Mouse (Mus musculus): ENCODE data around the gene Kif5c. TPM values are rescaled to one million over a fixed set of nuclear protein-coding genes. Genes with fewer than 3 reads are reported as not detected.

Gene Kif5c
- total RNA-seq, 2 experiments from 2014 or later: 0.27 to 0.40 TPM

DNA sequence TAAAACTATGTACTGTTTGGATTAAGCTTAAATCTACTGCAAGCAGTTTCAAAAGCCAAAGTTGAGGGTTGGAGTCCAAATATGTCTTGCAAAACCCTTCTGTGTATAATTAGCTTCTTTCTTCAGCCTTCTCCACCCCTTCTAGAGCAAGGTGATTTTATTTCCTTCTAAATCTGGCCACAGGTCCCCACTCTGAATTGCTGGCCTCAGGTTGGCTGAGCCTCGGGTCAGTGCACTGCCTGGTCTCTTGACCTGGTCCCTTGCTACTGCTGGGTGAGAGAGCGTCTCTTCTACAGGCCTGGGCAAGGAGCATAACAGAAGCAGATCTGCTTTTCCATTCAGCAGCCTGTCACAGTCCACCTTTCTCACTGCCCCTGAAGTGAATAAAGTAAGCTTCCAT, 149.8 kb downstream of the Kif5c start:
- no peak for DNase-seq
- intact Hi-C loops (cut with DNase I; ENCODE audit: low total_unique reads): no loop called here

DNA sequence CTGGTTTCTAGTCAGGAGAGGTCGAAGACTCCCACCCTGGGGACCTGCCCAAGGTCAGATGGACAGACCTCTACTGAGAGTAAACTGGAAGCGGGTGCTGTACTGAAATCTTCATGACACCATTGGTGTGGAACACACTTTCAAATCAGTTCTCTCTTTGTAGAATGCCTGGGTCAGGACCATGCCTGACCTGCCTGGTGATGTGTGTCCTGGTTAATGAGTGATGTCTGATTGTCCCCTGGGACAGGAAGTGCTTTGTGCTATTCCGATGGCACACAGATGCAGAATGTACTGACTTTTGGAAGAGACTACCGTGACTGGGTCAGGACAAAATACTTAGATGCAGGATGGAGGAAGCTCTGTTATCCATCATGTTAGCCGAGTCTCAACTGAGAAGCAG, 151.3 kb downstream of the Kif5c start:
- intact Hi-C loops (cut with DNase I; ENCODE audit: low total_unique reads): no loop called here
- no peak for DNase-seq

DNA sequence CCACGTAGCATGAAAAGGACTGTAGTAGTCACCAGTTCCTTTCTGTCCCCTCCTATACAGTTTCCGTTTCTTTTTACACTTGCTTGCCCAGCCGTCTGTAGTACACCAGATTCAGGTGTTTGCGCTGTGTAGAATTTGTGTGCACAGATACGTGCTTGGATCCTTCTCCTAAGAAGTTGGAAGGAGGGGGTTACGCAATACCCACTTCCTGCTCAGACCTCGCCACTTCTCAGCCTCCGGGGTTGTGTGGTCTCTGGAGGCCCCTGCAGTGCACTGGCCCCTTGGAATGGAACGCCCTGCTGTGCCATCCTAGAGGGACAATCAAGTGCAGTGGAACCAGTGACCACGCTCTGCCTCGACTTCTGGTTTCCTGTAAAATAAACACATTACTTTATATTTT, 152.1 kb downstream of the Kif5c start:
- no peak for DNase-seq
- intact Hi-C loops (cut with DNase I; ENCODE audit: low total_unique reads): no loop called here

DNA sequence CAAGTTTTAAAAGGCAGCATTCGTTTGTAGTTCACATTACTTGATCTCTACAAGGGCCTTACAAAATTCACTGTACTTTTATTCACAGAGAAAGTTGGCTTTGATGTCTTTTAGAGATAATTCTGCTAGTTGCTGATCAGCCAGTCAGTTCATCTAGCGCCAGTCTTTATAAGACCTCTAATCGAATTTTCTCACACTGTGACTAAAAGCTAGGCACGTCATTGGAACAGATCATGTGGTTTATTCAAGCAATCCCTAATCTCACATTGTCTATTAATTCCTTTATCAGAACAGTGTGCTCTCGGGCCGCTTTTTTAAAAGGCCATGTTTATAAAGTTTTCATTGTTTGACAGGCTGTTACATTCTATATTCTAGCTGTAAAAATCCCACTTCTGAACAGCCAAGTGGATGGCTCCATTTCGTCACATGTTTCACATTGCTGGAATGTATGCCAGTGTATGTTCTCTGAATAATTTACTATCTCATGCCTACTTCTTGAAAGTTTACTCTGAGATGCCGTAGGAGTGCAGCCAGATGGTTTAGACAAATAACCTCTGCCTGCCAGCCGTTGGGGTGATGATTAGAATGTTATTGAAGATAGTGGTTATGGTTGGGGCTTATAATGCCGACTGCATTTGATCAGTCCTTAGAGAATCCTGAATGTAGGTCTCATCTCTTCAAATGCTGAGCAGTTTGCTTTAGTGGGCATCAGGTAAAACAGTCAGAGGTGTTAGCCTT, 154.3 kb downstream of the Kif5c start:
- intact Hi-C loops (cut with DNase I; ENCODE audit: low total_unique reads): no loop called here

DNA sequence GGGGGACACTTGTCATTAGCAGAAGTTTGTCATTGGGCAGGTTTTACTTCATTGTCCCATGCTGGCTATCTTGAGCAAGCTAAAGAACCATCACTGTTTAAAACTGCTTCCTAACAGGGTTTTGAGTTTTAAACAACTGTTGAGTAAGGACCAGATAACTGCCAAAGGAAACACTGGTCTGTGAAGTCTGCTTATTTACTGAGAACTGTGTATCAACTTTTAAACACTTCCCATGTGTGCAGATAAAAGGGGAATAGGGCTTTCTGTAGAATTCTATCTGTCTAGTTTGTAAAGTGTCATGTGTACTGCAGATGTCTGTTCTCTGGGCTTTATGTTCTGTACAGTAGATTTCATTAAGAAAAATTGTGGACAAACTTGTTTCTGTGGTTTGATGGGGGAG, 155.1 kb downstream of the Kif5c start:
- intact Hi-C loops (cut with DNase I; ENCODE audit: low total_unique reads): no loop called here
- no peak for DNase-seq

More for the DNA sequence above, 154.3 kb downstream of the Kif5c start:
- no peak for DNase-seq

DNA sequence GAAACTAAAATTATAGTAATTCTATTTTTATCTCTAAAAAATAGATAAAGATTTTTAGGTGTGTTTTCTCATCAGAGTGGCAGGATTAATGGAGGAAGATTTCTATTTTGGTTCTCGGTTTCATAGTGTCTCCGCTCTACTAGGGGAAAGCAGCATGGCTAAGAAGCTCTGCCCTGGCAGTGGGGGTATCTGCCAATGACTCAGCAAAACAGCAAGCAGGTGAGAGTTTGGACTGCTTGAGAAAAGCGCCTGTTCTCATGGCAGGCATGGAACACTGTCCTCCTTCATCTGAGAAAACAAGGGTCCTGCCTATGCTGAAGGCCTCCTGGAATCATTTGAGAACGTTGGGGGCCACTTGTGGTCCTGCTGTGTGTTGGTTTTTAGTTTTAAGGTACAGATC, 156.1 kb downstream of the Kif5c start:
- no peak for DNase-seq
- intact Hi-C loops (cut with DNase I; ENCODE audit: low total_unique reads): no loop called here

DNA sequence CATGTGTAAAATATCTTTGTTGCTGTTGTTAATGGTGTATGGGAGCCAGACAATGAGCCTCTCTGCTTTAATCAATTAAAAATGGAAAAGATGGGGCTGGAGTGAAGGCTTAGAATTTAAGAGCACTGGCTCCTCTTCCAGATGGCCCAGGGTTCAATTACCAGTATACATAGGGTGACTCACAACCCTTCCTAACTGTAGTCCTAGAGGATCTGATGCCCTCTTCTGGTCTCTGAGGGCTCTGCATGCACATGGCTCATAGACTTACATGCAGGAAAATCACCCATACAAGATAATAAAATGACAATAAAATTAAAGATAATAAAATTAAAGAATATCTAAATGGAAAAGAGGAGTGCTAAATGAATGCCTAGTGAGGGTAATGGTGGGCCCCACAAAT, 156.6 kb downstream of the Kif5c start:
- no peak for DNase-seq
- intact Hi-C loops (cut with DNase I; ENCODE audit: low total_unique reads): no loop called here

DNA sequence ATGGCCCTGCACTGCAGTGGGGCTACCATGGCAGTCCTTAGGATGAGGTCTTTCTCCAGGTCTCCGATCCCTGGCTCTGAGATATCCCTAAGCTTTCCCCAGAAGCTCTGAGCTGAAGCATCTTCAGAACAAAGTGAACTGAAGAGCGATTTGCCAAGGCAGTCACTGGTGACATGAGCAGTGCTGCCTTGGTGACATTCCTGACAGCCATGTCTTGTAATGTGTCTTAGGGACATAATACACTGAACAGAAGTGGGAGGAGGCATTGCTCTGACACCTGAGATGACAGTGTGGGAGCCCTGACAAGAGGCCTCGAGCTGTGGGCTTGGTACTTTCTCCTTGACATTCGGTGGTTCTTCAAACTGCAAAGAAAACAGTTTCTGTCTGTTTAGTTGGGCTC, 157.3 kb downstream of the Kif5c start:
- DNase-seq: no peak
- intact Hi-C loops (cut with DNase I; ENCODE audit: low total_unique reads): no loop called here

DNA sequence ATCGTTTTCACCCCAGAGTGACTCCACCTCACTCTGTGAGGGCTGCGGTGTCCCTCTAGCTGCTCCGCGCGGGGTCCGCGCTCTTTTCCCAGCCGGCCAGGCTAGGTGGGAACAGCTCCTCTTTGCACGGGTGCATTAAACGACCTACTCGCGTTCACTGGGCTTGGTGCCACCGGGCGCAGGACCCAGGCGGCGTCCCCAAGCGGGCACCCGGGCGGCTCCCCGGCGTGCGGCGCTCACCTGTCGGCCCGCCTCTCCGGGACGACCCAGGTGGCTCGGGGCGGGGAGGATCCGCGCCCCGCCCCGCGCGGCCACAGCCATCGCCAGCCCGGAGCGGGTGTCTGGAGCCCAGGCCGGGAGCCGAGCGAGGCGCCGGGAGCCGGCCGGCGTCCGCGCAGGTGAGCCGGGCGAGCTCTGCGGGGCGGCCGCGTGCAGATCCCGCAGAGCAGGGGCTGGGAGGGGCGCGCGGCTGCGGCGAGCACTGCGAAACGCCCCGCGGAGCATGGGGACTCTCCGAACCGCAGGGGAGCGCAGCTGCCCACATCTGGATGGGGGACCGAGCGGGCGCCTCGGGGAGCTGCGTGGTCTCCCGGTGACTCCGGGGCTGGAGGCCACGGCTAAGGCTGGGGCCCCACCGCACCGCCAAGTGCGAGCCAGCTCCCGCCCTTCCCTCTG, 168.4 kb downstream of the Kif5c start, which contains the start of gene Lypd6b:
Gene Lypd6b (plus strand): TSS at position 313 of the 675 bp plus-strand sequence.
- intact Hi-C loops (cut with DNase I; ENCODE audit: low total_unique reads): no loop called here
- peak; percentile 9 for DNase-seq

DNA sequence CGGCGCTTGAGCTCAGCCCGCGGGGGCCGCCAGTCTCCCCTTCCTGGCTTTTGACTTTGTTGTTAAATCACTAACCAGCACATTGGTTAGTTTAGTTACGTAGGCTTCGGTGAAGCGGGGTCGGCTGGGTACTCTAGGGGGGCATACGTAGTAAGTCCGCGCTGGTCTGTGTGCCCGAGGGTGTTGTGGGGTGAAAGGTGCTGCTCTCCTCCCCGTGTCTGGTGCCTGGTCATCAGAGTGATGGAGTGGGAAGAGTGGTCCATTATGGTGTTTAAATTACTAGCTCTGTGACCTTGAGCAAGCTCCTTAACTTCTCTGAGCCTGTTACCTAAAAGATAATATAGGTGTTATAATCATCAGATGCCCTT, 168.9 kb downstream of the Kif5c start:
- intact Hi-C loops (cut with DNase I; ENCODE audit: low total_unique reads): no loop called here
- DNase-seq: no peak

DNA sequence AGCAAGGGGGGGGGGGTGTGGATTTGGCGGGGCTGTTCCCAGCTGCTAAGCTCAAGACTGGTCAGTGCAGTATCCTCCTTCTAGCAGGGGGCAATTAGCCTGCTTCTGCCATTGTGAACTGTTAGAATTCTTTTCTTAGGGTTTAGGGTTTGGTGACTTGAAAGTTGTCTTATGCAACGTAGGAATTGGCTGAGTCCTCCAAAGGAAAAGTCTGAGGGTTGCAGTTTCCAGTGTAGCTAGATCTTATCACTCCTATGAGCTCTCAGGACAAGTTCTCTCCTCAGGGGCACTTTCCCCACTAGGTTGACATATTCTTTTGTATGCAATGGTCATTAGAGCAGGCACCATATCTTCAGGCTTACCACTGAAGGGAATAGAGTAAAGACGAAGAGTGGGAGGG, 169.5 kb downstream of the Kif5c start:
- no peak for DNase-seq

DNA sequence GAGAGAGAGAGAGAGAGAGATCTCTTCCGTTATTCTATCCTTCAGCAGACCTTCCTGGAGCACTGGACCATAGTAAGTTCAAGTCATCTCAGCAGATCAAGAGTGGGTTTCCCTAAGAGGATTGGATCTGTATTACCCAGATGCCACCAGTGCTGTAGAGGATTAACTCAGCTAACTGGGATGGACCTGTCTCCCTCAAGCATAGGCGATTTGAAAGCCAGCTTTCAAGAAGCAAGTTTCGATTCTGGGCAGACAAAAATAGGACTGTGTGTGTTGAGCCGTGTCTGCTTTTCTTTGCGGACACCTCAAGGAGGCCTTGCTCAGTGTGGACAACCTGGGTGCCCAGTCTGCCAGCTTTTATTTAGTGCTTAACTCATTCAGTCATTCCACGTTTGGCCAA, 170.0 kb downstream of the Kif5c start:
- DNase-seq: no peak
- intact Hi-C loops (cut with DNase I; ENCODE audit: low total_unique reads): no loop called here

More for the DNA sequence above, 169.5 kb downstream of the Kif5c start:
- intact Hi-C loops (cut with DNase I; ENCODE audit: low total_unique reads): no loop called here

DNA sequence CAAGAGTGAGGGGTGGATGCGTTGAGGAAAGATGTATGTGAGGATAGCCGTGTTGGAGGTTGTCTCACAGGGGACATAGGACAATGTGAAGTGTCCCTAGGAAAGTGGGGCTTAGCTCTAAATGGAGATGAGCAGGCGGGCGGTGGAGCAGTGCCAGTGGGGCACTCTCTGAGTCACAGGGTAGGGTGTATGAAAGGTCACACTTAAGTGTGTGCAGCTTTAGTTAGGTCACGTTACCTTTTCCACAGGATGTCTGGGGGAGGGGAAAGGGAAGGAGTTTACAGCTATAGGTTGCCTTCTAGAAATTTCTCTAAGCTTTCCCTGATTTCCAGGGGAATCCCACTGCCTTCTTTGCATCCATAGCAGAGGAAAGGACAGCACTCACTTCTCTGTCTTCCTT, 170.4 kb downstream of the Kif5c start:
- no peak for DNase-seq
- intact Hi-C loops (cut with DNase I; ENCODE audit: low total_unique reads): no loop called here

DNA sequence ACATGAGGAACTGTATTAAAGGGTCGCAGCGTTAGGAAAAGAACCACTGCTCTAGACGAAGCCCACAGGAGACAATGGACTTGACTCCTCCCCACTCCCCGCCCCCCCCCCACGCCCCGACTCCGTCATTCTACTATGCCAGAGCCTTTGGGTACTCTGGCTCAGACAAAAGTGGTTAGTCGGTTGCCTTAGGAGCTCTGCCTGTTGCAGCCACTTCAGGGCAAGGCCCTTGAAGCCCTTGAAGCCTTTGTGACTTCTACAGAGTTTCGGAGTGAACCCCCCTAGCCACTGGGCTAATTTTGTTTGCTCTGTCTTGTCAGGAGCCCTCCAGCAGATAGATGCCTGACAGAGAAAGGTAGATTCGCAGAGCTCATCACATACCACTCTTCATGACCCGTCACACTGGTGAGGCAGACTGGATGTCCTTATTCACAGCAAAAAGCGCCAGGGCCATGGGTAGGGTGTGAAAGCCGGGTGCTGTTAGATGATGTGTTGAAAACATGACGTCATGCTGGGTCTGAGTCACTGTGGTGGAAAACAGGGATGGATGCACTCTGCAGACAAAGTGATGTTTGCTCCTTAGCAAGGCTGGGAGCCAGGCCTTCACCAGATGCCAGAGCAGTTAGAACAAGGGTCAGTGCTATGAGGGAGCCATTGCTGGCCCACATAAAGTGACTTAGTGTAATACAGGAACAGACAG, 178.5 kb downstream of the Kif5c start:
- DNase-seq: no peak
- intact Hi-C loops (cut with DNase I; ENCODE audit: low total_unique reads): no loop called here

DNA sequence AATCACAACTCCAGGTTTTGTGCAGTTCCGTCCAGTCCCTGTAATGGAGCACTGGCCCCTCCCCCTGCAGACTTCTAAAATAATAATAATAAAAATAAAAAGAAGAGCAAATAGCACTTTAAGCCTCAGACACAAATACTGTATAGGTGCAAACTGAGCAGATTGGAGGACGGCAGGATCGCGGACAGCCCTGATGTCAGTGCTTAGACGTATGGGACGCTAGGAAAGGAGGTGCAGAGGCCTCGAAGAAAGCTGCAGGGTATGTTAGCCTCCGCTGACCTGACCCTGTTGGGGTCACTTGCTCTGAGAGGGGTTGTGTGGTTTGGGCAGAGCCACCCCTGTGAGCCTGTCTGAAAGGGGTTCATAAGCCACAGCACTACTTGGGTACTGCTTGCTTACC, 185.3 kb downstream of the Kif5c start:
- DNase-seq: no peak
- intact Hi-C loops (cut with DNase I; ENCODE audit: low total_unique reads): no loop called here

DNA sequence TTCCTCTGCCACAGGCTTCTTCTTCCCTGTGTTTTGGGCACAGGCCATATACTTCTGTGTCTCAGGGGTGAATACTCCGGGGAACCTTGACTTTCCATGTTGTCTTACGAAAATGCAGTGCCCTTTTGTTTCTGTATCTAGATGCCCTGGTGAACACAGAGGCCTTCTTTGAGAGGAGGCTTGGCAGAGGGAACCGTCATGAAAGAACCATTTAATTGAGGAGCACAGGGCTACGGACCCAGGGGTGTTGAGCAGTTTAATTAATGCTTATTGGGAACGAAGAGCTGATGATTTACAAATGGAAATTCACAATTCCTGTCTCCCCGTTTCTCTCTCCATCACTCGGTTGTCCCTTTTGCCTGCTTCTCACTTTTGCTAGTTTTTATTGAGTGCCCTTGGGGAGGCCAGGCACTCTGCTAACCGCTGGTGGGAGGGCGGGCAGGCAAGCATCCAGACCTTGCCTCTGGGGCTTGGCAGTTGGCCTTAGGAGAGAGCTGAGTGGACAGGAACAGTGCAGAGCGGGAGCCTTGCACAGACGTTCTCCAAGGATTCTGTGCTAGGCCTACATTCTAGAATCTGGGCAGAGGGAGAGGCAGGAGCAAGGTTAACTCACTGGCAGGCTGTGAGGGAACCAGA, 186.8 kb downstream of the Kif5c start:
- intact Hi-C loops (cut with DNase I; ENCODE audit: low total_unique reads): no loop called here
- peak; percentile 21 for DNase-seq

DNA sequence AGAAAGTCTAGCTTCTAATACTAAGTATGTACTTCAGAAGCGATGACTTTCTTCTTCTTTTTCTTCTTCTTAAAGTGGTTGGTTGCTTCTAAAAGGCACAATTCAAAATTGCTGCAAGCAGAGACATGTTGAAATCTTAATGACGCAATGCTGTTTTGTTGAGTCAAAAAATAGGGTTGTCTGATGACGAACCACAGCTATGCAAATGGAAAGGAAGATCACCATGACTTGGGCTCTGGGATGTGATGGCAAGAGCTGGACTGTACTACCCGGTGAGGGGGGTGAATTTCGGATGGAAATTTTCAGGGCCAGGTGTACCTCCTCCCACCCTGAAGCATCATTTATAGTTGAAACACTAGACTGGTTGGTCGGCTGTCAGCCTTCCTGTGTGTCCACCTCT, 190.4 kb downstream of the Kif5c start:
- DNase-seq: no peak
- intact Hi-C loops (cut with DNase I; ENCODE audit: low total_unique reads): no loop called here

DNA sequence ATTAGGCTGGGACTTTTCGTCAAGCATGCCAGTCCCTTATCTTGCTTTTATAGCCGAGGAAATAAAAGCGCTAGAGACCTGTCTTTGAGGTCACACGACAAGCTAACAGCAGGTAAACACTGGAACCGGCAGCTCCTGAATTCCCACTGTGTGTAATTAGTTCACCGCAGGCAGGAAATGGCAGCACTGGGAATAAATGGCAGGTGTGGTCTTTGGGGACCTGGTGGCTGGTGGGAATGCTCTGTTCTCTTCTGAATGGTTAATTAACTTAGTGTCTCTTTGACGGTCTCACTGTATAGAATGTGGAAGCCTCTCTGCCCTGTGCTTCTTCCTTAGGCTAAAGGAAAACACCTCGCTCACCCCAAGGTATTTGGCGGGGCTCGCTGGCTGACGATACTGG, 192.3 kb downstream of the Kif5c start:
- intact Hi-C loops (cut with DNase I; ENCODE audit: low total_unique reads): no loop called here
- no peak for DNase-seq

DNA sequence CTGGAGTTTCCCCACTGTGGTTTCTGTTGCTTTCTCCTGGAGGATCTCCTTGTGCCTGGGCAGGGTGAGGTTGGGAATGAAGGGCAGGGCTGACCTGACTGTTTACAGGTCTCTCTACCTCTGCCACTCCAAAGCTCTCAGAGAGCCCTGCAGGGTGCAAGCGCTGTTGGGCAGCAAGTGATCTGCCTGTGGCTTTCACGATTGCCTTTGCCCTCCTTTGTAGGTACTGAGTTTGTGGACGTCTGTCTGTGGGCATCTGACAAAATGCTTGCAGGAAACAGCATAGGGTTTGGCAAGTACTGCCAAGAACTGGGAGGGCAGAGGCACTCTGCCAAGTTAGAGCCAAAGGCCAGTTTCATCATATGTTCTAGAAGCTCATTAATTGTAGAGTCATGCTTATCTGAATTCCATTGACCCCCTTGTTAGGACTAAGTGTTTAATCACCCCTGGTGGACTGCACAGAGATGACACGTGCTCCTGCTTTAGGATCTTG, 192.8 kb downstream of the Kif5c start:
- intact Hi-C loops (cut with DNase I; ENCODE audit: low total_unique reads): no loop called here
- no peak for DNase-seq

DNA sequence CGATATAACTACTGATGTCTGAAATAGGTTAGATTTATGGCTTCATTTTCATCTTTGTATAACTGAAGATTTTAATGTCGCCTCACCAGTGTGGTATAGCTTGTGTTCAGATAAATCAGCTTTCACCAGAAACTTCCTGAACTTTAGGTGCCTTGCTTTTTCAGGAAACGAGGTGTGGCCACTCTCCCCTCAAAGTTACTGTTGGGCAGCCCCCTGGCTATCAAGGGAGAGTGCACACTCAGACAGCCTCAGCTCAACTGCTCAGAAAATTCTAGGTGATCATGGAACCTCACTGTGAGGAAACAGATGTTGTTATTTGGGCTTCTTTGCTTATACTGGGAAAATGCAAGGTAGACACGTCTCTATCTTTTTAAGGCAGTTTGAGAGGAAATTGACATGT, 194.1 kb downstream of the Kif5c start:
- DNase-seq: no peak
- intact Hi-C loops (cut with DNase I; ENCODE audit: low total_unique reads): no loop called here
